Mouse (Mus musculus): ENCODE results near the gene Cfap46. TPM values are rescaled to one million over a fixed set of nuclear protein-coding genes. Genes with fewer than 3 reads are reported as not detected.

Cfap46 gene
- total and polyA plus RNA-seq, 2 experiments from 2014 or later = 4.4 to 4.6 TPM

- Histone ChIP-seq H3K27ac (ENCODE audit: low read depth, low read length) (no peak overlapping the region), H3K4me2 (ENCODE audit: low read depth, low read length, poor library complexity, severe bottlenecking) (no peak overlapping the region), H3K9me3 (ENCODE audit: low read length) (no peaks in the 10 kb centered on the region), H3K36me3 (ENCODE audit: insufficient read depth, low read length) (peaks cover 5% of the 10 kb centered on the region), H3K4me3 (ENCODE audit: low read depth, low read length) (no peak overlapping the region), H3K9ac (replicated peaks; ENCODE audit: low read length, poor library complexity, severe bottlenecking) (no peak overlapping the region), H3K4me1 (ENCODE audit: insufficient read depth, low read length) (0 out of 2 replicates have a peak, but pooled peaks cover 3% of the 10 kb centered on the region), H3K27me3 (ENCODE audit: insufficient read depth, low read length) (0 out of 2 replicates have a peak, but pooled peaks cover 9% of the 10 kb centered on the region)
- no peak for TF ChIP-seq CTCF (IDR thresholded peaks at IDR 0.05)
- WGBS = 27% methylated on average over 5 of the region's 5 CpGs
- peak; percentile 38 for DNase-seq (ENCODE audit: low spot score)
- no peak for ATAC-seq (ENCODE audit: low FRiP score)
Measured at GRCm38 (mm10) chr7:139556331-139556730, 127.3 kb downstream of the Cfap46 start.

DNA sequence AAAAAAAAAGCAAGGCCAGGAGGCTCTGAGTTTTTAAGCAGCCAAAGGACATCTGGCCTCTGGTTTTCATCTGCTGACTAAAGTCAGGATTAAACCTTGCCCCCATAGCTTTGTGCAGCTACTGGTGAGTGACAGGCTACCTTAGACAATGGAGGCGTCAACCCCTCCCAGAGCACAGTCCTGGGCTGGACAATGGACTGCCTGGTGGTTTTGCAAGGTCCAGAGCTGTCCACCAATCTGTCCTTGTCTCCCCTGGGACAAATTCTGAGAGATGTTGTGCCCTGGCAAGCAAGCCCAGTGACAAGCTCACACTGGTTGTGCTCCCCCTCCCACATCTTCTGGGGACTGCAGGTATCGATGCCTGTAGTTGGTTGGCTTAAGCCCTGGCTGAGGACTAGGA is 132.1 kb downstream of the Cfap46 start:
- DNase-seq (ENCODE audit: low spot score) (no peak), ATAC-seq (ENCODE audit: low FRiP score) (no peak)
- Histone ChIP-seq H3K27me3 (ENCODE audit: insufficient read depth, low read length) (peaks cover 15% of the 10 kb centered on the region), H3K27ac (ENCODE audit: low read depth, low read length) (no peak overlapping the region), H3K36me3 (ENCODE audit: insufficient read depth, low read length) (no peaks in the 10 kb centered on the region), H3K9ac (replicated peaks; ENCODE audit: low read length, poor library complexity, severe bottlenecking) (no peak overlapping the region), H3K4me2 (ENCODE audit: low read depth, low read length, poor library complexity, severe bottlenecking) (no peak overlapping the region), H3K4me3 (ENCODE audit: low read depth, low read length) (no peak overlapping the region), H3K9me3 (ENCODE audit: low read length) (no peaks in the 10 kb centered on the region), H3K4me1 (ENCODE audit: insufficient read depth, low read length) (no peaks in the 10 kb centered on the region)
- no peak for TF ChIP-seq CTCF (IDR thresholded peaks at IDR 0.05)
- 45% methylated on average over 2 of the region's 2 CpGs for WGBS

Other genes with a start within 250 kb of the Cfap46 start
- gene Nkx6-2, start 101.0 kb downstream of the Cfap46 start, total RNA-seq (2014; rRNA removed) = 8.3 and 10.0 TPM in 2 replicates
- 7.3 and 8.2 TPM in 2 replicates for gene Nkx6-2, start 101.0 kb downstream of the Cfap46 start, polyA plus RNA-seq (2015; fragmentation: Nextera tagmentation; extraction: Ambion mirVana)
- gene Adgra1, start 150.4 kb upstream of the Cfap46 start, total RNA-seq (2014; rRNA removed) = 22.0 and 27.8 TPM in 2 replicates
- 47.6 and 55.3 TPM in 2 replicates for gene Adgra1, start 150.4 kb upstream of the Cfap46 start, polyA plus RNA-seq (2015; fragmentation: Nextera tagmentation; extraction: Ambion mirVana)
- gene Kndc1, start 210.9 kb upstream of the Cfap46 start, total RNA-seq (2014; rRNA removed) = 71.5 and 80.6 TPM in 2 replicates
- gene Kndc1, start 210.9 kb upstream of the Cfap46 start, polyA plus RNA-seq (2015; fragmentation: Nextera tagmentation; extraction: Ambion mirVana) = 20.2 and 22.4 TPM in 2 replicates

Measured in midbrain, postnatal 0 days (tissue).